Mouse (Mus musculus) liver, embryonic 14.5 days (tissue): ENCODE data around the gene Pphln1.

ENCODE experiments used
- CTCF ChIP-seq: IDR thresholded peaks from 2 replicates; pipeline ENCODE4 v1.5.1; 2016; ENCODE audit warnings: antibody characterized with exemption, low read depth, control low read depth
- EP300 ChIP-seq: IDR thresholded peaks from 2 replicates; pipeline ENCODE4 v1.6.1; 2016; ENCODE audit warnings: antibody characterized with exemption, low read depth

- no peak for TF ChIP-seq CTCF
- no peak for TF ChIP-seq EP300
These were observed 4.6 kb downstream of the Pphln1 start for GRCm38 (mm10) chr15:93402730-93403129.
